In the genomic region with DNA sequence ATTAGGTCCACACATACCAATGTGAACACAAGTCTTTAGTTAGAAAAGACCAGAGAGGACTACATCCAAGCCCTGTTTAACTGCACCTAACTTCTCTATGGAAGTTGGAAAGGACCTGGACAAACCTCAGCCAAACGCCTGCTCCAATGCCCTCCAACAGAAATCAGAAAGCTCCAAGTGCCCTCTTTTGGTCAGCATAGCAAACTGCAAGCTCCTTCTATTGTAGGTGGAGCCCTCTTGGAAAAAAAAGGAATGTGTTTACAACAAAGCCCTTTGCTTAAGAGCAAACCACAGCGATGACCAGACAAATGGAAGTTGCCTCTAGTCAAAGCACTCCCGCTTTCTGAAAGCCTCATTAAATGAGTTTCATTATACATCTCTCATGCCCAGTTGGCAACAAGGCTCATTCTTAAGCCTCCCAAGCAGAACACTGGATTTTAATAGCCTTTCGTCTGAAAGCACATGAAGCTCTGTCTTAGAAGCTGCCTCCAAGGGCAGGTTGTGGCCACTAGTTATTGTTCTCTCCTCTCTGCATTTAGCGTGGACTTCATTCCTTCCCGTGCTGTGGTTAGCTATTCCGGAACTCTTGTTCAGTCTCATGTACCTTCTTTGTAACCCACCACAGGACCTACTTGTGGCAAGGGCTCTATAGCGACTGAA, we compare ENCODE assay signal across 9 mouse cellular contexts. TPM values are rescaled to one million over a fixed set of nuclear protein-coding genes. Genes with fewer than 3 reads are reported as not detected.
DNase-seq lines count a peak whose midpoint lies in the region; ATAC-seq and TF ChIP-seq lines count a peak whose summit lies in the region.
"Had no signal": no experiment of that assay in that cellular context is flagged by ENCODE, and none has a peak within 500 bp of the region (broad histone marks: within the 10 kb centered on the region; RNA-seq: fewer than 3 reads in every experiment).

No protein-coding gene starts in this region.

- DNase-seq in liver, adult 2 months (ENCODE audit: extremely low read depth, low read depth, low spot score): peak; percentile 31
- peak; percentile 76 for DNase-seq in brain, adult 2 months (ENCODE audit: low read depth, low spot score)
- DNase-seq in gonadal fat pad, adult 2 months (ENCODE audit: low read depth): peak; percentile 2
- DNase-seq in kidney, adult 8-10 months: peak; percentile 32 to 41
- peak; percentile 88 for DNase-seq in lung, postnatal 0 days (ENCODE audit: low spot score)

- H3K9ac ChIP-seq in liver, adult 2 months (ENCODE audit: low read depth, low read length): no peak overlapping the region
- no peak overlapping the region for H3K9ac ChIP-seq in liver, embryonic 12.5 days
- no peak overlapping the region for H3K9ac ChIP-seq in lung, postnatal 0 days (replicated peaks; ENCODE audit: low read depth)
- H3K9ac ChIP-seq in stomach, embryonic 14.5 days (replicated peaks; ENCODE audit: low read depth, low read length): no peak overlapping the region

- no peak overlapping the region for H3K27ac ChIP-seq in liver, adult 2 months (replicated peaks; ENCODE audit: insufficient read depth, low read depth, low read length)
- no peak overlapping the region for H3K27ac ChIP-seq in liver, embryonic 12.5 days
- H3K27ac ChIP-seq in lung, postnatal 0 days (ENCODE audit: low read length): no peak overlapping the region
- H3K27ac ChIP-seq in stomach, embryonic 14.5 days (ENCODE audit: low read length): no peak overlapping the region

- H3K36me3 ChIP-seq in liver, adult 2 months (ENCODE audit: control insufficient read depth, insufficient read depth, low read length): no peaks in the 10 kb centered on the region
- no peaks in the 10 kb centered on the region for H3K36me3 ChIP-seq in liver, embryonic 12.5 days
- H3K36me3 ChIP-seq in lung, postnatal 0 days (ENCODE audit: insufficient read depth, low read length): no peaks in the 10 kb centered on the region
- no peaks in the 10 kb centered on the region for H3K36me3 ChIP-seq in stomach, embryonic 14.5 days (ENCODE audit: control insufficient read depth, insufficient read depth, low read length)

- no peak for ATAC-seq in liver, embryonic 12.5 days
- ATAC-seq in lung, postnatal 0 days: peak; percentile 57
- ATAC-seq in stomach, embryonic 14.5 days (ENCODE audit: insufficient number of reproducible peaks, insufficient read depth, low FRiP score, low read depth): peak; percentile 4; the same call in 1 of the 2 replicates
- ATAC-seq in inflammation-experienced regulatory T-cells, adult 6 months: no peak

- no peak for TF ChIP-seq POLR2A in liver, adult 2 months (IDR thresholded peaks at IDR 0.05; ENCODE audit: extremely low read depth, insufficient read depth, low read length)

- no peaks in the 10 kb centered on the region for H3K4me1 ChIP-seq in liver, adult 2 months (ENCODE audit: control insufficient read depth, insufficient read depth, low read length)
- H3K4me1 ChIP-seq in liver, embryonic 12.5 days: no peaks in the 10 kb centered on the region
- no peaks in the 10 kb centered on the region for H3K4me1 ChIP-seq in lung, postnatal 0 days (ENCODE audit: insufficient read depth, low read depth, low read length)
- no peaks in the 10 kb centered on the region for H3K4me1 ChIP-seq in stomach, embryonic 14.5 days (ENCODE audit: control insufficient read depth, insufficient read depth, low read length)

- peak; percentile 43 for TF ChIP-seq CTCF in liver, adult 2 months (IDR thresholded peaks at IDR 0.05; ENCODE audit: low read depth, low read length)
- peak; percentile 81 for TF ChIP-seq CTCF in lung, postnatal 0 days (IDR thresholded peaks at IDR 0.05)

- H3K4me3 ChIP-seq in liver, adult 2 months (ENCODE audit: insufficient read depth, low read depth, low read length): no peak overlapping the region
- H3K4me3 ChIP-seq in liver, embryonic 12.5 days: no peak overlapping the region
- no peak overlapping the region for H3K4me3 ChIP-seq in lung, postnatal 0 days (ENCODE audit: low read depth, low read length)
- H3K4me3 ChIP-seq in stomach, embryonic 14.5 days (ENCODE audit: low read depth, low read length): no peak overlapping the region

- no peak overlapping the region for H3K4me2 ChIP-seq in liver, embryonic 12.5 days
- H3K4me2 ChIP-seq in lung, postnatal 0 days (replicated peaks; ENCODE audit: low read depth, low read length): no peak overlapping the region
- H3K4me2 ChIP-seq in stomach, embryonic 14.5 days (replicated peaks; ENCODE audit: low read depth, low read length): no peak overlapping the region

- no peak for TF ChIP-seq EP300 in lung, postnatal 0 days (IDR thresholded peaks at IDR 0.05)

- H3K79me2 ChIP-seq in liver, adult 2 months (ENCODE audit: control insufficient read depth, insufficient read depth, low read length): no peaks in the 10 kb centered on the region

- H3K27me3 ChIP-seq in liver, adult 2 months (ENCODE audit: control insufficient read depth, insufficient read depth, low read length): no peaks in the 10 kb centered on the region
- no peaks in the 10 kb centered on the region for H3K27me3 ChIP-seq in liver, embryonic 12.5 days (replicated peaks)
- no peaks in the 10 kb centered on the region for H3K27me3 ChIP-seq in lung, postnatal 0 days (replicated peaks; ENCODE audit: insufficient read depth, low read length)
- H3K27me3 ChIP-seq in stomach, embryonic 14.5 days (ENCODE audit: control insufficient read depth, insufficient read depth, low read length): no peaks in the 10 kb centered on the region

- WGBS in liver, adult 2 months: 44% methylated on average over 8 of the region's 8 CpGs
- 37% methylated on average over 8 of the region's 8 CpGs for WGBS in liver, embryonic 12.5 days (ENCODE audit: insufficient replicate concordance)
- WGBS in lung, postnatal 0 days: 47% methylated on average over 8 of the region's 8 CpGs
- 49% methylated on average over 8 of the region's 8 CpGs for WGBS in stomach, embryonic 14.5 days

- no peaks in the 10 kb centered on the region for H3K9me3 ChIP-seq in liver, embryonic 12.5 days (replicated peaks)
- no peaks in the 10 kb centered on the region for H3K9me3 ChIP-seq in lung, postnatal 0 days (ENCODE audit: low read length)
- H3K9me3 ChIP-seq in stomach, embryonic 14.5 days (ENCODE audit: control insufficient read depth, low read depth, low read length): no peaks in the 10 kb centered on the region

RNA-seq across cellular contexts. Expression of a gene that starts 39.8 kb away (rescaled TPM):
- not detected in 2 replicates for total RNA-seq in liver, adult 2 months (2014; rRNA removed)
- polyA plus RNA-seq in liver, adult 2 months (2012; rRNA removed): not detected in 2 replicates
- not detected in 2 replicates for polyA plus RNA-seq in liver, embryonic 12.5 days (2016; fragmentation: Nextera tagmentation; extraction: Ambion mirVana)
- 0.39 TPM in 1 of 2 replicates, not detected in the other for polyA plus RNA-seq in gonadal fat pad, adult 2 months (2012; rRNA removed)
- not detected in 2 replicates for polyA plus RNA-seq in lung, postnatal 0 days (2015; fragmentation: Nextera tagmentation; extraction: Ambion mirVana)
- polyA plus RNA-seq in stomach, embryonic 14.5 days (2014; fragmentation: Nextera tagmentation; extraction: Ambion mirVana): not detected in 2 replicates
- polyA plus RNA-seq in inflammation-experienced regulatory T-cells, adult 6 months (2017; shearing (Covaris generic)): not detected
- polyA plus RNA-seq: liver, embryonic 16.5 days had no signal

Comparison
In these comparisons a context has a peak if more than half of its experiments do, and no peak if none do; other contexts are left out.
1. DNase-seq: peak in every context shown above with its lines; median percentile 88 in lung, postnatal 0 days; 76 in brain, adult 2 months; 36 in kidney, adult 8-10 months; 31 in liver, adult 2 months; 2 in gonadal fat pad, adult 2 months.
2. ATAC-seq: peak in lung, postnatal 0 days (single experiment) and stomach, embryonic 14.5 days (single experiment); none in liver, embryonic 12.5 days (single experiment) and inflammation-experienced regulatory T-cells, adult 6 months (single experiment).